In genomic region chr10:43672490-43672889, GRCm38 (mm10) we compare ENCODE assay signal across 15 mouse cellular contexts.
DNase-seq lines count a peak whose midpoint lies in the region; ATAC-seq and TF ChIP-seq lines count a peak whose summit lies in the region.
"Had no signal": no experiment of that assay in that cellular context is flagged by ENCODE, and none has a peak within 500 bp of the region (broad histone marks: within the 10 kb centered on the region; RNA-seq: fewer than 3 reads in every experiment).

No protein-coding gene starts in this region.

- no peak for TF ChIP-seq CTCF in intestine, postnatal 0 days (IDR thresholded peaks at IDR 0.05; ENCODE audit: low read depth)
- TF ChIP-seq CTCF in lung, postnatal 0 days (IDR thresholded peaks at IDR 0.05): no peak

- ATAC-seq in intestine, embryonic 16.5 days: peak; percentile 54
- no peak for ATAC-seq in intestine, postnatal 0 days
- ATAC-seq in lung, postnatal 0 days: no peak
- ATAC-seq in forebrain, embryonic 16.5 days: no peak
- no peak for ATAC-seq in midbrain, embryonic 14.5 days (ENCODE audit: low FRiP score, low TSS enrichment)

- H3K9ac ChIP-seq in intestine, embryonic 16.5 days (ENCODE audit: low read depth, low read length): no peak overlapping the region
- H3K9ac ChIP-seq in intestine, postnatal 0 days (ENCODE audit: low read depth, low read length): no peak overlapping the region
- no peak overlapping the region for H3K9ac ChIP-seq in lung, postnatal 0 days (replicated peaks; ENCODE audit: low read depth)
- H3K9ac ChIP-seq in forebrain, embryonic 16.5 days (replicated peaks; ENCODE audit: low read depth, low read length): no peak overlapping the region
- H3K9ac ChIP-seq in midbrain, embryonic 14.5 days (replicated peaks; ENCODE audit: low read length): no peak overlapping the region
- H3K9ac ChIP-seq: heart, embryonic 15.5 days; hindbrain, embryonic 12.5 days; neural tube, embryonic 15.5 days; stomach, embryonic 15.5 days had no signal

- no peak for TF ChIP-seq EP300 in lung, postnatal 0 days (IDR thresholded peaks at IDR 0.05)

- no peak overlapping the region for H3K4me2 ChIP-seq in intestine, embryonic 16.5 days (ENCODE audit: low read depth, low read length)
- no peak overlapping the region for H3K4me2 ChIP-seq in intestine, postnatal 0 days (replicated peaks; ENCODE audit: low read depth)
- H3K4me2 ChIP-seq in lung, postnatal 0 days (replicated peaks; ENCODE audit: low read depth, low read length): no peak overlapping the region
- no peak overlapping the region for H3K4me2 ChIP-seq in forebrain, embryonic 16.5 days (ENCODE audit: low read length)
- H3K4me2 ChIP-seq in midbrain, embryonic 14.5 days (ENCODE audit: low read length): no peak overlapping the region
- H3K4me2 ChIP-seq: heart, embryonic 15.5 days; hindbrain, embryonic 12.5 days; neural tube, embryonic 15.5 days; stomach, embryonic 15.5 days had no signal

- no peaks in the 10 kb centered on the region for H3K27me3 ChIP-seq in intestine, embryonic 16.5 days (replicated peaks; ENCODE audit: control insufficient read depth, insufficient read depth, low read length)
- H3K27me3 ChIP-seq in intestine, postnatal 0 days (replicated peaks; ENCODE audit: control insufficient read depth, insufficient read depth, low read length): no peaks in the 10 kb centered on the region
- no peaks in the 10 kb centered on the region for H3K27me3 ChIP-seq in lung, postnatal 0 days (replicated peaks; ENCODE audit: insufficient read depth, low read length)
- peaks cover 4% of the 10 kb centered on the region; the same call in 1 of the 2 replicates for H3K27me3 ChIP-seq in limb, embryonic 10.5 days (ENCODE audit: low read depth, poor library complexity, severe bottlenecking)
- H3K27me3 ChIP-seq in splenic B cell, adult 2 months (ENCODE audit: control insufficient read depth, insufficient read depth, low read length, poor library complexity, severe bottlenecking): no peaks in the 10 kb centered on the region
- H3K27me3 ChIP-seq in forebrain, embryonic 16.5 days (replicated peaks; ENCODE audit: control insufficient read depth, insufficient read depth, low read length): no peaks in the 10 kb centered on the region
- no peaks in the 10 kb centered on the region for H3K27me3 ChIP-seq in midbrain, embryonic 14.5 days (ENCODE audit: control insufficient read depth, insufficient read depth, low read length)
- H3K27me3 ChIP-seq: heart, embryonic 15.5 days; hindbrain, embryonic 12.5 days; neural tube, embryonic 15.5 days; stomach, embryonic 15.5 days had no signal

- H3K4me3 ChIP-seq in intestine, embryonic 16.5 days (ENCODE audit: low read length): no peak overlapping the region
- no peak overlapping the region for H3K4me3 ChIP-seq in intestine, postnatal 0 days (ENCODE audit: low read depth, low read length)
- H3K4me3 ChIP-seq in lung, postnatal 0 days (ENCODE audit: low read depth, low read length): no peak overlapping the region
- no peak overlapping the region for H3K4me3 ChIP-seq in limb, embryonic 10.5 days
- H3K4me3 ChIP-seq in forebrain, embryonic 16.5 days (replicated peaks; ENCODE audit: low read length): no peak overlapping the region
- no peak overlapping the region for H3K4me3 ChIP-seq in midbrain, embryonic 14.5 days (replicated peaks; ENCODE audit: low read depth, low read length)
- H3K4me3 ChIP-seq: heart, embryonic 15.5 days; hindbrain, embryonic 12.5 days; neural tube, embryonic 15.5 days; stomach, embryonic 15.5 days had no signal

- 36% methylated on average over 6 of the region's 6 CpGs for WGBS in intestine, embryonic 16.5 days
- WGBS in intestine, postnatal 0 days: 34% methylated on average over 6 of the region's 6 CpGs
- 39% methylated on average over 6 of the region's 6 CpGs for whole genome bisulfite sequencing in lung, postnatal 0 days
- 46% methylated on average over 6 of the region's 6 CpGs for WGBS in limb, embryonic 10.5 days
- 61% methylated on average over 6 of the region's 6 CpGs for WGBS in forebrain, embryonic 16.5 days
- WGBS in midbrain, embryonic 14.5 days: 63% methylated on average over 6 of the region's 6 CpGs

- H3K27ac ChIP-seq in intestine, embryonic 16.5 days (ENCODE audit: low read length): no peak overlapping the region
- no peak overlapping the region for H3K27ac ChIP-seq in intestine, postnatal 0 days (ENCODE audit: low read depth, low read length)
- H3K27ac ChIP-seq in lung, postnatal 0 days (ENCODE audit: low read length): no peak overlapping the region
- peak overlapping the region; percentile 36; the same call in 1 of the 2 replicates for H3K27ac ChIP-seq in limb, embryonic 10.5 days
- no peak overlapping the region for H3K27ac ChIP-seq in forebrain, embryonic 16.5 days (ENCODE audit: low read length)
- no peak overlapping the region for H3K27ac ChIP-seq in midbrain, embryonic 14.5 days (replicated peaks; ENCODE audit: low read depth, low read length)
- H3K27ac ChIP-seq: heart, embryonic 15.5 days; hindbrain, embryonic 12.5 days; neural tube, embryonic 15.5 days; stomach, embryonic 15.5 days had no signal

- H3K4me1 ChIP-seq in intestine, embryonic 16.5 days (ENCODE audit: control insufficient read depth, insufficient read depth, low read length): peaks cover 4% of the 10 kb centered on the region; the same call in 1 of the 2 replicates
- no peaks in the 10 kb centered on the region for H3K4me1 ChIP-seq in intestine, postnatal 0 days (replicated peaks; ENCODE audit: control insufficient read depth, insufficient read depth, low read length)
- H3K4me1 ChIP-seq in lung, postnatal 0 days (ENCODE audit: insufficient read depth, low read depth, low read length): no peaks in the 10 kb centered on the region
- peaks cover 25% of the 10 kb centered on the region for H3K4me1 ChIP-seq in limb, embryonic 10.5 days
- H3K4me1 ChIP-seq in forebrain, embryonic 16.5 days (replicated peaks; ENCODE audit: control insufficient read depth, insufficient read depth, low read length): no peaks in the 10 kb centered on the region
- no peaks in the 10 kb centered on the region for H3K4me1 ChIP-seq in midbrain, embryonic 14.5 days (ENCODE audit: control insufficient read depth, insufficient read depth, low read length)
- H3K4me1 ChIP-seq: heart, embryonic 15.5 days; neural tube, embryonic 15.5 days had no signal

- H3K36me3 ChIP-seq in intestine, embryonic 16.5 days (ENCODE audit: control insufficient read depth, insufficient read depth, low read length): no peaks in the 10 kb centered on the region
- H3K36me3 ChIP-seq in intestine, postnatal 0 days (ENCODE audit: control insufficient read depth, insufficient read depth): no peaks in the 10 kb centered on the region
- H3K36me3 ChIP-seq in lung, postnatal 0 days (ENCODE audit: insufficient read depth, low read length): no peaks in the 10 kb centered on the region
- no peaks in the 10 kb centered on the region for H3K36me3 ChIP-seq in limb, embryonic 10.5 days
- H3K36me3 ChIP-seq in splenic B cell, adult 2 months (ENCODE audit: control insufficient read depth, insufficient read depth, low read length, poor library complexity, severe bottlenecking): no peaks in the 10 kb centered on the region
- no peaks in the 10 kb centered on the region for H3K36me3 ChIP-seq in forebrain, embryonic 16.5 days (ENCODE audit: control insufficient read depth, insufficient read depth)
- H3K36me3 ChIP-seq in midbrain, embryonic 14.5 days (ENCODE audit: control insufficient read depth, insufficient read depth, low read length): no peaks in the 10 kb centered on the region
- H3K36me3 ChIP-seq: heart, embryonic 15.5 days; hindbrain, embryonic 12.5 days; neural tube, embryonic 15.5 days; stomach, embryonic 15.5 days had no signal

- no peaks in the 10 kb centered on the region for H3K9me3 ChIP-seq in intestine, embryonic 16.5 days (ENCODE audit: control insufficient read depth, low read length)
- H3K9me3 ChIP-seq in intestine, postnatal 0 days (ENCODE audit: control insufficient read depth): no peaks in the 10 kb centered on the region
- no peaks in the 10 kb centered on the region for H3K9me3 ChIP-seq in lung, postnatal 0 days (ENCODE audit: low read length)
- no peaks in the 10 kb centered on the region for H3K9me3 ChIP-seq in limb, embryonic 10.5 days (replicated peaks)
- H3K9me3 ChIP-seq in forebrain, embryonic 16.5 days (ENCODE audit: control insufficient read depth, low read length): no peaks in the 10 kb centered on the region
- no peaks in the 10 kb centered on the region for H3K9me3 ChIP-seq in midbrain, embryonic 14.5 days (ENCODE audit: control insufficient read depth, low read length)
- H3K9me3 ChIP-seq: heart, embryonic 15.5 days; hindbrain, embryonic 12.5 days; neural tube, embryonic 15.5 days; stomach, embryonic 15.5 days had no signal

- DNase-seq in lung, postnatal 0 days (ENCODE audit: low spot score): peak; percentile 16
- DNase-seq in lung, postnatal 36 days: no peak
- DNase-seq in limb, embryonic 10.5 days (ENCODE audit: low spot score): no peak
- peak; percentile 18 for DNase-seq in splenic B cell, adult 2 months (ENCODE audit: low read depth, low spot score)
- no peak for DNase-seq in midbrain, embryonic 14.5 days
- DNase-seq: adrenal gland, adult 8-10 months; cerebellum, adult 8-10 months; kidney, adult 8-10 months had no signal

Comparison
In these comparisons a context has a peak if more than half of its experiments do, and no peak if none do; other contexts are left out.
1. DNase-seq: peak in lung, postnatal 0 days (single experiment) and splenic B cell, adult 2 months (single experiment); none in lung, postnatal 36 days (single experiment), limb, embryonic 10.5 days (single experiment) and midbrain, embryonic 14.5 days (single experiment).